Mouse (Mus musculus) embryonic fibroblast, embryonic 13.5 days (primary cell): ENCODE measurements around the gene Olfr1364.

Experiments
- CTCF ChIP-seq: IDR thresholded peaks from 2 replicates; pipeline ENCODE4 v1.5.1; 2011; ENCODE audit warnings: mild to moderate bottlenecking, control low read depth, low read length, moderate library complexity, borderline replicate concordance; ENCODE audit not compliant: insufficient read depth
- POLR2A ChIP-seq: IDR thresholded peaks from 2 replicates; pipeline ENCODE4 v1.6.1; 2011; ENCODE audit warnings: low read depth, mild to moderate bottlenecking, control low read depth, low read length, moderate library complexity

GRCm38 (mm10) chr13:21542708-21543107, 38.9 kb downstream of the Olfr1364 start, which contains the start of gene Olfr1366:
- TF ChIP-seq POLR2A (no peak), CTCF (no peak)
